Mouse (Mus musculus) ES-CJ7 (cell line): ENCODE data around the gene Rab11fip4.

Source experiments
- DNase-seq: peaks from one replicate; pipeline ENCODE4 v3.0.0; 2011; ENCODE audit warnings: low read depth, low spot score

Rab11fip4 gene

GRCm38 (mm10) chr11:79736232-79737006 lies 145.4 kb downstream of the Rab11fip4 start:
- DNase-seq: no peak

DNA sequence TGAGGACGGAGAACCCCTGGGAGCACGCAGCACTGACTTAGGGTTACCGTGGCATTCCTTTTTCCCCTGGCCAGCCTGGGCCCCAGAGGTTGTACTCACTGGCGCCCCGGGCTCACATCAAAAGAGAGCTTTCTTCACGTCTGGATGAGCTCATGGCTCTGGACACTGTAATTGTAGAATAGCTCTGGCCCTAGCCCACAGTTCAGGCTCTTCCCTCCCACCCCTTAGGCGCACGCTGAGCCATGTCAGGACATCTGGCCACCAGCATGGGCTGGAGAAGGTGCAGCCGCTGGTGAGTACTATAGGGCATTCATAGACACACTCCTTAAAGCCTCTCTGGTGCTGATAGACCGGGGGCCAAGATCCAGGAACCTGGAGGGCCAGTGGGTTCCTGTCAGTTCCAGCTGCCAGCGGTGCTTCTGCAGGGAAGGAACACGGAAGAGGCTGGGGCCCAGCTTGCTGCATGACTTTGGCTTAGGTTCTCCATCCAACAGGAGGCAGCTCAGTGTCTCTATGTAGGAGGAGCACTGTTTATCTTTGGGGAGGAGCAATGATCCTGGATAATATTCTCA lies 146.2 kb downstream of the Rab11fip4 start:
- DNase-seq: no peak

DNA sequence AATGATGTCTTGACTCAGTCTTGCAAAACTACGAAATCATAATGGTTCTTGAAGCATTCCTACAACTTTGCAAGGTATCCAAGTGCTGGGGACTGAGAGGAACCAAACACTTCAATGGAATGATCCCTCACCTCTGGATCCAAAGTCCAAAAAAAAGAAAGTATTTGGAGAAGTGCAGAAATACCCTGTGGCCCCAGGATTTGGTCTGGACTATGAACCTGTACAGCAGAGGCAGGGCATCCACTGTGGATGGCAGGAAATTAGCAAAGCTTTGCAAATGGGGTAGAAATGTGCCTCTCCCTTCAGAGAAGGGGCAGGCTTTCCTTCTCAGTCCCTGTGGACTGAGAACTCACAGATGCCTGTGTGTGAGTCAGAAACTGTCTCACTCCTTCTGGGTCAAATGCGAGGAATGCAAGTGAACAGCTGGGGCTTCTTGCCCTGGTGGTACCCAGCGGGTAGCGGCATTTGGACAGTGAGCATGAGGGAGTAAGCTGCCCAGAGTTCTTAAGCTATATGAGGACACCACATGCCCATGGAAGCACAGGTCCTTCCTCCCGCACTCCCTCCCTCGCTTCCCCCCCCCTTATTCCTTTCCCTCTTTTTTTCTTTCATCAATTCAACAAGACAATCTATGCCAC lies 147.0 kb downstream of the Rab11fip4 start:
- DNase-seq: no peak

DNA sequence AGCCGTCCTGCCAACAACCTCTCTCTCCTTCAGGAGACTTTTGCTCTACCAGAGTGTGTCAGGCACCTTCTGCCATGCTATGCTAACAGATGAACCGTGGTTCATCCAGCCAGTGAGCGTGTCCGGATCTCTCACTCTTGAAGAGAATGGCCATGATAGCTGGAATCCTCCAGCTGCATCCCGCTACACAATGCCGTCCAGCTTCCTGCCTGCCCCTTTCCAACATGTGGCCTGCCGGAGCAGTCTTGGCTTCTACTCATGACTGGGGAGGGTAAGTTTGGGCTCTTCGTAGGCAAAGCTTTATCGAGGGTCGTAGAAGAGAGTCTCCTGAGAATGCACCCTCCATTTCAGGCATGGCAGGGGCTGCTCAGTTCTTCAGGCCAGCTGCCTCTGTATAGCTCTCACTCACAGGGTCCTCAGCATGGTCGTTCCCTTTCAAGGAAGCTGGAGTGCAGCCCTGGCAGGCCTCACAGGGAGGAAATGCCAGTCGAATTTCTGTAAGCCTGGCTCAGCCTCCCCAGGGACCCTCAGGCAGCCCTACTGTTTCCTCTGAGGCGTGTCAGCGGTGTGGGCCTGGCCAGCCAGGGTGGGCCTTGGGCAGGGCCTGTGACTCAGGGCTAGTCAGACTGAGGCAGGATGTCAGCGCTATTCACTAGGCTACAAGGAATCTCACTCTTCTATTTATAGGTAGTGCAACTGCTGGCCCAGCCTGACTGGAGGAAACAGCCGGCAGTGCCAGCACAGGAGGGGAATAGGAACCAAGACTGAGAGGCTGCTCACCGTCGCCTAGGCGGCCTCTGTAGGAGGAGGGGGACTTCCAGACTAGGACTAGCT lies 147.9 kb downstream of the Rab11fip4 start:
- DNase-seq: no peak

GRCm38 (mm10) chr11:79740740-79741512 lies 149.9 kb downstream of the Rab11fip4 start:
- no peak for DNase-seq

DNA sequence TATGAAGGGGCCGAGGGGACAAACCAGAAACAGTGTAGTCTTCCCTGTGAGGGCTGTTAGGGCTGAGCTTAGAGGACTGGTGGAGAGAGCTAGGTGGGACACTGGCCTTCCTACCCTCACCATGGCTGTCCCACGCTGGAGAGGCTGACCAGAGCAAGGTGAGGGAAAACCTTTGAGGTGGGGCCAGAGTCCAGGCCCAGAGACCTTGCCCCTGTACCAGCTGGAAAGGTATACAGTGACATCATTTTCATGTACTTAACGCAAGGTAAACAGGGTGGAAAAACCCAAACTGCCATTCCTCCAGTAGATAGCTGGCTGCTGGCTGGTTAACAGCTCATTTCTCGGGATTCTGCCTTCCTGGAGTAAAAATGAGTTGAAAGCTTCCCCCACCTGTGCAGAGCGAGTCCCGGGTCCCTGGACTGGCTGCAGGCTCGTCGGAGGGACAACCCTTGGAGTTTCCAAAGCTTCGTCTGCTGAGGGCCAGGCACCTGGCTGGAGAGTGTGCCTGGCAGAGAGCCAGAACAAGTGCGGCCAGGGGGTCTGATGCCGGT lies 155.6 kb downstream of the Rab11fip4 start:
- DNase-seq: no peak
